Mouse (Mus musculus): ENCODE measurements at regions not wholly inside any gene's neighbourhood (a gene's known extent, or its start where the extent isn't known, plus 50 kb on each side); places are given as distances from the start of the nearest gene placed in this dataset.

DNA sequence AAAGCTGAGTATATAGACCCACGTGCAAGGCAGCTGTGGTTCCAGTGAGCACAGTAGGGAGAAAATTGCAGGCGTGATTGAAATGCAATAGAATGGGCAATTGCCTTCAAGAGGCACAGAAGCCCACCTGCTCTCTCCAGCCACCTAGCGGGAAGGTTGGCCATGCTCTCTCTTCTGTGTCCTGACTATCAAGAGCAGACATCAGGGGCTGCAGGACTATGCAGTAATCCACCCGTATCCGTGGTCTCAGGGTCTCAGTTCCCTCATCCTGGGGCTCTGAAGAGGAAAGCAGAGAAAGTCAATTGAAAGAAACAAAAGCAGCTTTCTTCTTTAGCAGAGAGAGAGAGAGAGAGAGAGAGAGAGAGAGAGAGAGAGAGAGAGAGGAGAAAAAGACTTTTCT is 112.0 kb upstream of the Arglu1 start:
- Histone ChIP-seq H3K27ac (ENCODE audit: poor library complexity, severe bottlenecking) (no peak overlapping the region), H3K4me3 (no peak overlapping the region), H3K27me3 (replicated peaks) (no peaks in the 10 kb centered on the region), H3K9ac (no peak overlapping the region), H3K4me1 (replicated peaks) (peaks cover 15% of the 10 kb centered on the region), H3K9me3 (replicated peaks) (no peaks in the 10 kb centered on the region), H3K4me2 (no peak overlapping the region), H3K36me3 (no peaks in the 10 kb centered on the region)
- no peak for ATAC-seq (ENCODE audit: insufficient number of reproducible peaks, low FRiP score)
- 61% methylated on average over 5 of the region's 5 CpGs for WGBS

DNA sequence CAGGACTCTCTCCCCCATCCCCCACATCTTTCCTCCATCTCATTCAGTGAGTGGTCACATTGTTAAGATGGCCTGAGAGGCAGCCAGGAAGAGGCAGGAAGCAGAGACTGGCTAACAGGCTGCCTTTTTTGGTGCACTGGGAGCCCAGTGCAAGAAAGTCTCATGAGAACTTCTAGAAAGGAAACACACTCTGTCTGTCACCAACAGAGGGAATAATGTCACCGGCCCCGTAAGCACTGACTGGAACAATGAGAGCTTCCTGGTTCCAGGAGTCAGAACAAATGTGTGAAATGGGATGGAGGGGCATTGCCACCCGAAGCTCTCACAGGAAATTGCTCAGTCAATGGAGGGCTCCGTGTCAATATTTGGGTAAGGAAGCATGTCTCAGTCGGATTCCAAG is 111.3 kb upstream of the Arglu1 start:
- Histone ChIP-seq H3K36me3 (no peaks in the 10 kb centered on the region), H3K9me3 (replicated peaks) (no peaks in the 10 kb centered on the region), H3K27ac (ENCODE audit: poor library complexity, severe bottlenecking) (no peak overlapping the region; the same call in 1 of the 2 replicates), H3K4me3 (no peak overlapping the region), H3K4me2 (no peak overlapping the region), H3K27me3 (replicated peaks) (no peaks in the 10 kb centered on the region), H3K9ac (no peak overlapping the region), H3K4me1 (replicated peaks) (peaks cover 15% of the 10 kb centered on the region)
- no peak for ATAC-seq (ENCODE audit: insufficient number of reproducible peaks, low FRiP score)
- 46% methylated on average over 5 of the region's 5 CpGs for WGBS

DNA sequence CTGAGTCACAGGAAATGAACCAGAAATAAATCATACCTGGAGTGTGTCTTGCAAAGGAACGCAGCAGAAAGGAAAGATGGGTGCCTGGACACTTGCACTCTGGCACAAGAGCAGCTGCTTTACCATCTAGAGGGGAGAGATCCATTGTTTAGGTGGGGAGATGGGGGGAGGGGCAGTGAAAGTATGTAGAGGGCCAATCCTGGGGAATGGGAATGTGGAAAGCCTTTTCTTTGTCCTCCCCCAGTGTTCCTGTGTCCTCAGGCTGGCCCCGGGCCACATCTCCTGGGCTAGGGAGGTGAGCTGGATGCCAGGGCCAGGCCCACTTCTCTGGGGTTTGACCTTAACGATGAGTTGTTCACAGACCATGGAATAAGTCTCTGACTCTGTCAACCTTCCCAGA is 107.2 kb upstream of the Arglu1 start:
- H3K9ac ChIP-seq: no peak overlapping the region
- H3K36me3 ChIP-seq: no peaks in the 10 kb centered on the region
- 50% methylated on average over 3 of the region's 3 CpGs for WGBS
- no peaks in the 10 kb centered on the region for H3K9me3 ChIP-seq (replicated peaks)
- H3K4me3 ChIP-seq: no peak overlapping the region
- H3K27me3 ChIP-seq (replicated peaks): no peaks in the 10 kb centered on the region
- peaks cover 15% of the 10 kb centered on the region for H3K4me1 ChIP-seq (replicated peaks)
- no peak overlapping the region for H3K4me2 ChIP-seq
- ATAC-seq (ENCODE audit: insufficient number of reproducible peaks, low FRiP score): no peak
- H3K27ac ChIP-seq (ENCODE audit: poor library complexity, severe bottlenecking): no peak overlapping the region

DNA sequence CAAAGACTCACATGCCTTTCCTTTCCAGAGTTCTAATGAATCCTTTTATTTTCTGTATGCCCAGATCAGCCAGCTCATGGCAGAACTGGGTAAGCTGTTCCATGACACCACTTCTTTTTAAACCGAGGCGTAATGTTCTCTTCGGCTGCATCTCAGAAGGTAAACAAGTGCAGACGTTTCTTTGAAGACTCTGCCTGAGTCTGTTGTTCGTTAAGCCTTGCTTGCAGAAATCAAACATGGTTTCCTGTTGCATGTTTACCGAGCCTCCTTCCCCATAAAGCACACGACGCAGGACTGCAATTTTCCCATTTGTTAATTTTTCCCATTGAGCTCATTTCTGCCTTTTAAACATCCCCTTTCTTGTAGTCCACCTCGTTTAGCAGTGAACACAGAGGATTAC is 106.6 kb upstream of the Arglu1 start:
- no peak overlapping the region for H3K27ac ChIP-seq (ENCODE audit: poor library complexity, severe bottlenecking)

DNA sequence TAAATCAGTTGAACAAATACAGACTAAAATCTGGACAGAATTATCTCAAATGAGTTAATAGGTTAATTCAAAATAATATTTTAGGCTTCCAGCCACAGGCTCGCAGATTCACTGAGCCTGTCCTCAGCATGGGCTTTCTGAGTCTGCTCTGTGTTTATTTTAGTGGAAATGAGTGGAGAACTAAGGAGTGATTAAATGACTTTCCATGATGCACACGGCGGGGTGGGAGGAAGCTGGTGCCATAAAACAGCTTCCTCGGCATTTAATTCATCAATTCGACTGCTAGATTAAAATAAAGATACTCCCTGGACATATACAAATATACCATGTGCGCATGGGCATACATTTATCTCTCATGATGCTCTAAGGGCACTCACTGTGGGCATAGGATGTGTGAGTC is 104.4 kb upstream of the Arglu1 start:
- Histone ChIP-seq H3K4me3 (no peak overlapping the region), H3K9ac (no peak overlapping the region), H3K4me2 (no peak overlapping the region), H3K27me3 (replicated peaks) (no peaks in the 10 kb centered on the region), H3K9me3 (replicated peaks) (no peaks in the 10 kb centered on the region), H3K27ac (ENCODE audit: poor library complexity, severe bottlenecking) (no peak overlapping the region), H3K36me3 (no peaks in the 10 kb centered on the region), H3K4me1 (replicated peaks) (peaks cover 6% of the 10 kb centered on the region)
- 55% methylated on average over 6 of the region's 6 CpGs for WGBS
- no peak for ATAC-seq (ENCODE audit: insufficient number of reproducible peaks, low FRiP score)

More for the DNA sequence above, 106.6 kb upstream of the Arglu1 start:
- no peak for ATAC-seq (ENCODE audit: insufficient number of reproducible peaks, low FRiP score)
- 42% methylated on average over 9 of the region's 9 CpGs for whole genome bisulfite sequencing
- H3K27me3 ChIP-seq (replicated peaks): no peaks in the 10 kb centered on the region
- no peak overlapping the region for H3K4me2 ChIP-seq
- H3K4me1 ChIP-seq (replicated peaks): peaks cover 15% of the 10 kb centered on the region
- H3K9me3 ChIP-seq (replicated peaks): no peaks in the 10 kb centered on the region
- no peaks in the 10 kb centered on the region for H3K36me3 ChIP-seq
- no peak overlapping the region for H3K4me3 ChIP-seq
- H3K9ac ChIP-seq: no peak overlapping the region

DNA sequence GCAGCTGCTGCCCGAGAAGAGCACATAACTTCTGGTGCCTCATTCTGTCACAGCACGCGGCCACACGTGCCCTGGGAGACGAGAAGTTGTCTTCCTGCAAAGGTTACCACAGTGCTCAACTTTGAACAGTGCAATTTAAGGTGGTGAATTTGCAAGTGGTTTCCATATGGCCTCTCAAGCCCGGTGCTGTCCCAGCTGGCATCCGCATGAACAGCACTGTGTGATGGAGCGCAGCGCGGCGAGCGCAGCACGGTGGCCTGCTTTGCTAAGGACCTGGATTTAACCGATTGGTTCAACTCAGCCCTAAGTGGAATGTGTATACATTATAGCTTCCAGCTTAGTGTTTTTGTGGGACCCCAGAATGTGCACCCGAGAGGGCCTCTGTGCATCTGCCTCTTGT is 89.6 kb upstream of the Arglu1 start:
- 81% methylated on average over 15 of the region's 15 CpGs for whole genome bisulfite sequencing
- no peaks in the 10 kb centered on the region for H3K9me3 ChIP-seq (replicated peaks)
- ATAC-seq (ENCODE audit: insufficient number of reproducible peaks, low FRiP score): no peak
- H3K4me2 ChIP-seq: no peak overlapping the region
- no peaks in the 10 kb centered on the region for H3K4me1 ChIP-seq (replicated peaks)
- H3K9ac ChIP-seq: no peak overlapping the region
- no peaks in the 10 kb centered on the region for H3K36me3 ChIP-seq
- no peak overlapping the region for H3K4me3 ChIP-seq
- no peak overlapping the region for H3K27ac ChIP-seq (ENCODE audit: poor library complexity, severe bottlenecking)
- no peaks in the 10 kb centered on the region for H3K27me3 ChIP-seq (replicated peaks)

DNA sequence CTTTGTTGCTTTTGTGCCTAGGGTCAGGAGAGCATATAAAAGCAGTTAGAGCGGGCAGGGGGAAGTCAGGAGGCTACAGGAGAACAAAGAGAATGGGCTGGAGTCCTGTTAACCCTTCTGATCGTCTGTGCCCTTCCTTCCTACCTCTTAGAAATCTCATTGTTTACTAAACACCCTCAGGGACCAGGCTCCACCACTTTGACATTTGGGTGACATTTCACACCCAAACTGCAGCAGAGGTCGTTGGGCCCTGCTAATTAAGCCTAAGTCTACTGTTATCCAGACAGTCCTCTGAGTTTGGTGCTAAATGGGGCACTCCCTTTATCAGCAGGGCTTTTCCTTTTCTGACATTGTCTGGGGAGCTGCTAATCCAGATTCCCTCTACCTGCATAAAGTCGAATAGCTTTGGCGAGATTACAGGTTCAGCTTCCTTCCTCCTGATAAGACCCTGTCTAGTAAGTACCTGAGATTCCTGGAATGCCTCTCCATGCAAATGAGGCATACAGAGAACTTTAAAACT is 84.2 kb upstream of the Arglu1 start:
- Histone ChIP-seq H3K4me1 (replicated peaks) (no peaks in the 10 kb centered on the region; the same call in 1 of the 2 replicates), H3K4me3 (no peak overlapping the region), H3K27me3 (replicated peaks) (no peaks in the 10 kb centered on the region), H3K4me2 (no peak overlapping the region), H3K27ac (ENCODE audit: poor library complexity, severe bottlenecking) (no peak overlapping the region), H3K9ac (no peak overlapping the region), H3K36me3 (no peaks in the 10 kb centered on the region), H3K9me3 (replicated peaks) (no peaks in the 10 kb centered on the region)
- WGBS: 23% methylated on average over 5 of the region's 5 CpGs
- no peak for ATAC-seq (ENCODE audit: insufficient number of reproducible peaks, low FRiP score)

DNA sequence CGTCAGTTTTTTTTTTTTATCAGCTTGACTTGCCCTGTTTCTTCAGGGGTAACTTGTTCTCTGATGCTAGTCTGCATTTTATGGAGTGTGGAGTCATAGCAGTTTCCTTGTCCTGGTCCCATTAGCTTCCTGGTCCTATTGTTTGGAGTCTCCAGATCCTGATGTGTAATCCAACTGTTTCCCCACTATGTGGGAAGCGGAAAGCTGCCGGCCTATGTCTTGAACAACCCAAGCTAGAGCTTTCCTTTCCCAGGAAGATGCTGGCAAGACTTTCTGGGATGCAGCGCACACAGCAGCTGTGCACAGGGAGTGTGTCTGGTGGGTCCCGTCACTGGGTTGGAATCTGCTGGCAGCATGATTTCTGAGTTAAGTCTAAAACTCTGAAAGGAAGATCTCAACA is 82.1 kb upstream of the Arglu1 start:
- no peak overlapping the region for H3K4me3 ChIP-seq
- no peaks in the 10 kb centered on the region for H3K36me3 ChIP-seq
- no peaks in the 10 kb centered on the region; the same call in 1 of the 2 replicates for H3K4me1 ChIP-seq (replicated peaks)
- H3K27ac ChIP-seq (ENCODE audit: poor library complexity, severe bottlenecking): no peak overlapping the region
- no peaks in the 10 kb centered on the region for H3K27me3 ChIP-seq (replicated peaks)
- H3K9me3 ChIP-seq (replicated peaks): no peaks in the 10 kb centered on the region
- H3K9ac ChIP-seq: no peak overlapping the region
- no peak overlapping the region for H3K4me2 ChIP-seq
- no peak for ATAC-seq (ENCODE audit: insufficient number of reproducible peaks, low FRiP score)
- WGBS: 60% methylated on average over 5 of the region's 5 CpGs

DNA sequence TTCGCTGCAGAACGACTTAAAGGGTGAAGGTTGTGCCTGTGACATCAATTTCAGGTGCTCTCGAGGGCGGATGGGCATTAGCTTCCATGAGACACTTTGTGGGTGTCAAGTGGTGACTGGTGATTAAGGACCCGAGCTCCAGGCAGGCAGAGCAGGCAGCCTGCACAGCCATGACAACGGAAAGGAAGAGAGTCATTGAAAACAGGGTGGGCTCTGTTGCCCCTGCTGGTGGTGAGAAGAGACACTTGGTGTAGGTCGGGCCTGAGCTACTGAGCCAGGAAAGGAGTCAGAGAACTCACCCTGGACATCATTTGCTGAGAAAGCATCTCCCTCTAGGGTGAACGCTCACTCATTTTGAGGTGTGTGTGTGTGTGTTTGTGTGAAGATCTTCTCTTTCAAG is 80.1 kb upstream of the Arglu1 start:
- no peak for ATAC-seq (ENCODE audit: insufficient number of reproducible peaks, low FRiP score)
- 61% methylated on average over 8 of the region's 8 CpGs for WGBS
- Histone ChIP-seq H3K9ac (no peak overlapping the region), H3K27me3 (replicated peaks) (no peaks in the 10 kb centered on the region), H3K36me3 (no peaks in the 10 kb centered on the region), H3K4me3 (no peak overlapping the region), H3K4me2 (no peak overlapping the region), H3K27ac (ENCODE audit: poor library complexity, severe bottlenecking) (no peak overlapping the region), H3K9me3 (replicated peaks) (no peaks in the 10 kb centered on the region), H3K4me1 (replicated peaks) (peaks cover 13% of the 10 kb centered on the region)

DNA sequence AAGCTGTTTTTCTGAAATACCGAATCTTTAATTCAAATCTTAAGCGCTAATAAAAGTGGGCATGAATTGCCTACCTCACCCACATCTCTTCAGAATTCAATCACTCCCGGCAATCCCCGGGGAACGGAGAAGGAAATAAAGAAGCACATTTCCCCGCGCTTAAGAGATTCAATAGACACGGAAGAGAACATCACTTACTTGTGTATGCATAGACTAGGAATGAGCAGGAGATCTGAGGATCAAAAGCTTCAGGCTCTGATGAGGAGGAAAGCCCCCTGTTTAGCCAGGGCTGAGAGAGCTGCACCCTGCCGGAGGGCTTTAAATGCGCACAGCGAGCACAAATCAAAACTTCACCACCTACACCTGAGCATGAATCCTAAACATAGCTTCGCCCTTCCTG is 72.0 kb upstream of the Arglu1 start:
- Histone ChIP-seq H3K4me2 (no peak overlapping the region), H3K36me3 (no peaks in the 10 kb centered on the region), H3K27ac (ENCODE audit: poor library complexity, severe bottlenecking) (no peak overlapping the region), H3K9ac (no peak overlapping the region), H3K27me3 (replicated peaks) (no peaks in the 10 kb centered on the region), H3K9me3 (replicated peaks) (no peaks in the 10 kb centered on the region), H3K4me3 (no peak overlapping the region), H3K4me1 (replicated peaks) (peaks cover 13% of the 10 kb centered on the region)
- no peak for ATAC-seq (ENCODE audit: insufficient number of reproducible peaks, low FRiP score)
- WGBS: 82% methylated on average over 12 of the region's 12 CpGs

DNA sequence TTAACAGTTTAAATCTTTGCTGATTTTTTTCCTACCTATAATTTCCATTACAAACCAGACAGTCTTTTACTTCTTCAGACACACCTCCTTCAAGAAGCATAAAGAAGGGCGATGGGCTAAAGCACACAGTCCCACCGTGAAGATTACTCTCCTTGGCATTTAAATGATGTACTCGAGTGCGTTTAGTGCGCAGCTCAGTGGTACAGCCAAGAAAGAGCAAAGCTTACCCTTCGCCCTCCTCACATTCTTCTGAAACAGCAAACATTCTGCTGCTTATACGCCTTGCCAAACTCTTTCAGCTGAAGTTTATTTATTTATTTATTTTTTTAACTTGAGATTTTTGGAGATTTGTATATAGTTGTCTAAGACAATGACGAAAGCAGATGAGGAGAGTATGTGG is 68.0 kb upstream of the Arglu1 start:
- Histone ChIP-seq H3K4me2 (no peak overlapping the region), H3K27ac (ENCODE audit: poor library complexity, severe bottlenecking) (no peak overlapping the region), H3K4me1 (replicated peaks) (no peaks in the 10 kb centered on the region), H3K9me3 (replicated peaks) (no peaks in the 10 kb centered on the region), H3K27me3 (replicated peaks) (no peaks in the 10 kb centered on the region), H3K9ac (no peak overlapping the region), H3K36me3 (no peaks in the 10 kb centered on the region), H3K4me3 (no peak overlapping the region)
- no peak for ATAC-seq (ENCODE audit: insufficient number of reproducible peaks, low FRiP score)
- WGBS: 82% methylated on average over 8 of the region's 8 CpGs

DNA sequence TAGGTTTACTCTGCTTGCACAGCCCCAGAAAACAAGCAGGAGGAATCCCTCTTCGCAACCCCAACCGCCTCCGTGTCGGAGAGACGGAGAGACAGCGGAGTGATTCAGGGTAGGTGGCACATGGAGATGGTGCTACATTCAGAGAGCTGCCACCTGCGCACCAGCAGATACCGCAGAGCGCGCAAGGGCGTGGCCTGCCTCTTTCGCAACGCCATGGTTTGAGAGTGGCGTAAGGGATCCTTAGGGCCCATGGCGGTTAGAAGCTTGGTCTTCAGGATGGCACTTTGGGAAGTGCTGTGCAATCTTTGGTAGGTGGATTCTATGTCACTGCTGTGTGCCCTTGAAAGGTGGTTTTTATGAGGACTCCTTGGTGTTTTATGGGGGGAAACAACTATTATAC is 60.9 kb upstream of the Arglu1 start:
- Histone ChIP-seq H3K27me3 (replicated peaks) (no peaks in the 10 kb centered on the region), H3K9me3 (replicated peaks) (no peaks in the 10 kb centered on the region), H3K27ac (ENCODE audit: poor library complexity, severe bottlenecking) (no peak overlapping the region), H3K36me3 (no peaks in the 10 kb centered on the region), H3K9ac (no peak overlapping the region), H3K4me3 (no peak overlapping the region), H3K4me1 (replicated peaks) (no peaks in the 10 kb centered on the region), H3K4me2 (no peak overlapping the region)
- ATAC-seq (ENCODE audit: insufficient number of reproducible peaks, low FRiP score): no peak
- WGBS: 82% methylated on average over 15 of the region's 15 CpGs
